Mouse (Mus musculus): ENCODE measurements around the gene Olfr352. TPM values are rescaled to one million over a fixed set of nuclear protein-coding genes. Genes with fewer than 3 reads are reported as not detected.

Gene Olfr352
- total RNA-seq (2023) = not detected

GRCm38 (mm10) chr2:36868160-36868559 is at the start of gene Olfr352:
Gene Olfr352 (plus strand): TSS chr2:36868460.

GRCm38 (mm10) chr2:36846010-36846409 is 22.2 kb upstream of the Olfr352 start, which contains the start of gene Olfr350:
Gene Olfr350 (plus strand): TSS chr2:36846310.

DNA sequence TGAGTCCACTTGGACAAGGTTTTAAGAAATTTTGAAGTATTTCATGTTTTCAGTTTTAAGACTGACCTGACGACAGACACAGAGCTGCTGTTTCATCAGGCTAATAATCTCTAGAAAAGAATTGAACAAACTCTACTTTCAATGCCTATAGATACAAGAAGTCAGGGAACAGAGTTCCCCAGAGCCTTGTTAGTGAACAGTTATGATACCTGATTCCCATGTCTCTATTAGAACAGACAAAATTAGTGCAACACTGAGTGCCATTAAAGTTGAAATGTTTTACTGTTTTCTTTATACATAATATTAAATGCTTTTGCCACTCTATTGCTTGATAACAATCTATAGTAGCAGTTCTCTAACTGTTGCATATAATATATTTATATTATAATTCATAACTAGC is 5.7 kb upstream of the Olfr352 start, which contains the start of gene Olfr351:
Gene Olfr351 (minus strand): TSS at position 101 of the 400 bp plus-strand sequence.

GRCm38 (mm10) chr2:36892836-36893235 is 24.6 kb downstream of the Olfr352 start, which contains the start of gene Olfr353:
Gene Olfr353 (minus strand): TSS chr2:36892936.

DNA sequence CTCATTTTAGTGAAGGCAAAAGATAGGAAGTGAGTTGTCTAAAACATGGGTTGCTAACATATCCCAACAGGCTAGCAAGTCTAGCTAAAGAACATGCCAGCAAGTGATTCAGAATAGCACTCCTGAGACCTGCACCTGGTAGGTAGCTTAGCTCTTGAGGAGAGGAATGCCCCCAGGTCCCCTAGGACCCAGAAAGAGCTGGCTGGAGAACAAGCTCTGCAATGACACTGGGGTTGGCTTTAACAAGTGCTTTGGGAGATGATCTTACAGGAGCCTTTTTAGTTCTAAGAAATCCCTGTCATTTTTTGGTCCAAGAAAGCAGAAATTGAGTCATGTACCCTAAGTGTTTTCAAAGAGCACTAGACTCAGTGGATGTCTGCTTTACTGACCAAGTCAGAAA is 37.1 kb downstream of the Olfr352 start, which contains the start of gene Olfr354:
Gene Olfr354 (plus strand): TSS at position 301 of the 400 bp plus-strand sequence.

Other genes starting within 250 kb of the Olfr352 start
- gene Olfr345, start 228.4 kb upstream of the Olfr352 start, total RNA-seq (2023) = not detected
- gene Olfr346, start 182.7 kb upstream of the Olfr352 start, total RNA-seq (2023) = not detected
- gene Olfr347, start 136.6 kb upstream of the Olfr352 start, total RNA-seq (2023) = not detected
- not detected for gene Olfr348, start 84.2 kb upstream of the Olfr352 start, total RNA-seq (2023)
- not detected for gene Olfr50, start 77.9 kb upstream of the Olfr352 start, total RNA-seq (2023)
- gene Olfr3, start 51.4 kb upstream of the Olfr352 start, total RNA-seq (2023) = not detected
- gene Olfr350, start 22.1 kb upstream of the Olfr352 start, total RNA-seq (2023) = not detected
- not detected for gene Olfr351, start 5.8 kb upstream of the Olfr352 start, total RNA-seq (2023)
- not detected for gene Olfr353, start 24.5 kb downstream of the Olfr352 start, total RNA-seq (2023)
- not detected for gene Olfr354, start 37.2 kb downstream of the Olfr352 start, total RNA-seq (2023)
- gene Olfr355, start 60.4 kb downstream of the Olfr352 start, total RNA-seq (2023) = not detected
- gene Olfr356, start 68.7 kb downstream of the Olfr352 start, total RNA-seq (2023) = not detected
- not detected for gene Olfr357, start 125.4 kb downstream of the Olfr352 start, total RNA-seq (2023)
- gene Olfr358, start 140.9 kb downstream of the Olfr352 start, total RNA-seq (2023) = not detected
- gene Olfr360, start 197.3 kb downstream of the Olfr352 start, total RNA-seq (2023) = not detected
- gene Olfr361, start 220.8 kb downstream of the Olfr352 start, total RNA-seq (2023) = not detected
- gene Olfr362, start 249.4 kb downstream of the Olfr352 start, total RNA-seq (2023) = not detected

All from monocyte, adult 59 days (primary cell).